Mouse (Mus musculus) frontal cortex, adult (tissue): ENCODE data around the gene Myd88.

Source experiments
- ATAC-seq: cut with Nextera tagmentation; 2 replicates; pipeline ENCODE4 v1.9.2; 2017; ENCODE audit warnings: mild to moderate bottlenecking, moderate library complexity, mixed read lengths; ENCODE audit not compliant: low TSS enrichment

Gene Myd88

GRCm38 (mm10) chr9:119297696-119298095, 43.5 kb downstream of the Myd88 start:
- no peak for ATAC-seq

GRCm38 (mm10) chr9:119290791-119291190, 50.4 kb downstream of the Myd88 start:
- no peak for ATAC-seq
